Mouse (Mus musculus) liver, embryonic 13.5 days (tissue): ENCODE measurements at regions not wholly inside any gene's neighbourhood (a gene's known extent, or its start where the extent isn't known, plus 50 kb on each side); places are given as distances from the start of the nearest gene placed in this dataset.

ENCODE experiments used
- ATAC-seq: fragments of 200-750 bp; cut with Nextera tagmentation; 2 replicates; pipeline ENCODE4 v1.8.0; 2017; ENCODE audit warnings: low read depth, mild to moderate bottlenecking, moderate number of reproducible peaks, moderate library complexity
- DNase-seq: peaks from one replicate; pipeline ENCODE4 v3.0.0; 2022
- H3K27ac ChIP-seq: fragments of 300-500 bp; sonication (generic); 2 replicates; pipeline ENCODE4 v1.5.1; 2015; ENCODE audit warnings: moderate library complexity, mild to moderate bottlenecking, inconsistent platforms
- H3K27me3 ChIP-seq: fragments of 300-500 bp; sonication (generic); 2 replicates; pipeline ENCODE4 v1.6.1; 2015; ENCODE audit warnings: mild to moderate bottlenecking, inconsistent platforms
- H3K36me3 ChIP-seq: fragments of 300-500 bp; sonication (generic); 2 replicates; pipeline ENCODE4 v1.6.1; 2015; ENCODE audit warnings: mild to moderate bottlenecking, inconsistent platforms
- H3K4me1 ChIP-seq: fragments of 300-500 bp; sonication (generic); replicated peaks from 2 replicates; pipeline ENCODE4 v1.6.1; 2015; ENCODE audit warnings: inconsistent platforms
- H3K4me2 ChIP-seq: fragments of 300-500 bp; sonication (generic); 2 replicates; pipeline ENCODE4 v1.6.1; 2015; ENCODE audit warnings: inconsistent platforms, mild to moderate bottlenecking, moderate library complexity
- H3K4me3 ChIP-seq: fragments of 300-500 bp; sonication (generic); replicated peaks from 2 replicates; pipeline ENCODE4 v1.5.1; 2015; ENCODE audit warnings: mild to moderate bottlenecking, inconsistent platforms
- H3K9ac ChIP-seq: fragments of 300-500 bp; sonication (generic); 2 replicates; pipeline ENCODE4 v1.6.1; 2015; ENCODE audit warnings: mild to moderate bottlenecking, inconsistent platforms
- H3K9me3 ChIP-seq: fragments of 300-500 bp; sonication (generic); replicated peaks from 2 replicates; pipeline ENCODE4 v1.6.1; 2016; ENCODE audit warnings: inconsistent platforms
- WGBS: fragments of 180-500 bp; shearing (Covaris S2); methylation state at CpG from one replicate; pipeline ENCODE4 v1.1.7; 2015; ENCODE audit not compliant: insufficient replicate concordance; 5-methylcytosine and 5-hydroxymethylcytosine counted together

GRCm38 (mm10) chr7:36352761-36353160 lies 345.2 kb upstream of the Tshz3 start:
- Histone ChIP-seq H3K27ac (no peak overlapping the region), H3K4me1 (no peaks in the 10 kb centered on the region), H3K9me3 (no peaks in the 10 kb centered on the region), H3K4me2 (no peak overlapping the region), H3K36me3 (no peaks in the 10 kb centered on the region), H3K4me3 (no peak overlapping the region), H3K27me3 (no peaks in the 10 kb centered on the region), H3K9ac (no peak overlapping the region)
- no peak for ATAC-seq
- 45% methylated on average over 2 of the region's 2 CpGs for WGBS
- DNase-seq: no peak

- H3K9me3 ChIP-seq: no peaks in the 10 kb centered on the region
- no peak overlapping the region for H3K27ac ChIP-seq
- ATAC-seq (no peak), DNase-seq (no peak)
- H3K36me3 ChIP-seq: no peaks in the 10 kb centered on the region
- H3K4me3 ChIP-seq: no peak overlapping the region
- WGBS: 55% methylated on average over 4 of the region's 4 CpGs
- no peaks in the 10 kb centered on the region for H3K4me1 ChIP-seq
- no peak overlapping the region for H3K9ac ChIP-seq
- no peak overlapping the region for H3K4me2 ChIP-seq
- no peaks in the 10 kb centered on the region for H3K27me3 ChIP-seq
These were observed 347.3 kb upstream of the Tshz3 start for GRCm38 (mm10) chr7:36350616-36351015.

- DNase-seq (no peak), ATAC-seq (no peak)
- 73% methylated on average over 8 of the region's 8 CpGs for WGBS
- Histone ChIP-seq H3K9ac (no peak overlapping the region), H3K4me1 (no peaks in the 10 kb centered on the region), H3K27ac (no peak overlapping the region), H3K9me3 (no peaks in the 10 kb centered on the region), H3K4me3 (no peak overlapping the region), H3K27me3 (no peaks in the 10 kb centered on the region), H3K36me3 (no peaks in the 10 kb centered on the region), H3K4me2 (no peak overlapping the region)
These were observed 349.7 kb upstream of the Tshz3 start for GRCm38 (mm10) chr7:36348195-36348594.

- Histone ChIP-seq H3K27me3 (no peaks in the 10 kb centered on the region), H3K4me1 (no peaks in the 10 kb centered on the region), H3K27ac (no peak overlapping the region), H3K36me3 (no peaks in the 10 kb centered on the region), H3K9me3 (no peaks in the 10 kb centered on the region), H3K4me2 (no peak overlapping the region), H3K4me3 (no peak overlapping the region), H3K9ac (no peak overlapping the region)
- ATAC-seq (no peak), DNase-seq (no peak)
- 74% methylated on average over 5 of the region's 5 CpGs for WGBS
These were observed 363.1 kb upstream of the Tshz3 start for GRCm38 (mm10) chr7:36334857-36335256.

GRCm38 (mm10) chr7:36334091-36334490 lies 363.8 kb upstream of the Tshz3 start:
- no peaks in the 10 kb centered on the region for H3K27me3 ChIP-seq
- no peak overlapping the region for H3K4me3 ChIP-seq
- DNase-seq (no peak), ATAC-seq (no peak)
- no peak overlapping the region for H3K9ac ChIP-seq
- no peaks in the 10 kb centered on the region for H3K4me1 ChIP-seq
- no peak overlapping the region for H3K4me2 ChIP-seq
- no peaks in the 10 kb centered on the region for H3K9me3 ChIP-seq
- H3K36me3 ChIP-seq: no peaks in the 10 kb centered on the region
- 24% methylated on average over 5 of the region's 5 CpGs for WGBS
- no peak overlapping the region for H3K27ac ChIP-seq

GRCm38 (mm10) chr7:36332633-36333032 lies 365.3 kb upstream of the Tshz3 start:
- H3K4me1 ChIP-seq: no peaks in the 10 kb centered on the region
- no peaks in the 10 kb centered on the region for H3K27me3 ChIP-seq
- DNase-seq (no peak), ATAC-seq (no peak)
- no peak overlapping the region for H3K4me3 ChIP-seq
- no peak overlapping the region for H3K27ac ChIP-seq
- no peaks in the 10 kb centered on the region for H3K36me3 ChIP-seq
- 77% methylated on average over 7 of the region's 7 CpGs for WGBS
- H3K9me3 ChIP-seq: no peaks in the 10 kb centered on the region
- H3K4me2 ChIP-seq: no peak overlapping the region
- H3K9ac ChIP-seq: no peak overlapping the region

- WGBS: 67% methylated on average over 2 of the region's 2 CpGs
- no peak for DNase-seq
- H3K27ac ChIP-seq: no peak overlapping the region
- no peak overlapping the region for H3K4me2 ChIP-seq
- no peaks in the 10 kb centered on the region for H3K36me3 ChIP-seq
- H3K27me3 ChIP-seq: no peaks in the 10 kb centered on the region
- H3K9ac ChIP-seq: no peak overlapping the region
- no peak for ATAC-seq
- H3K4me1 ChIP-seq: no peaks in the 10 kb centered on the region
- H3K9me3 ChIP-seq: no peaks in the 10 kb centered on the region
- no peak overlapping the region for H3K4me3 ChIP-seq
These were observed 369.8 kb upstream of the Tshz3 start for GRCm38 (mm10) chr7:36328141-36328540.

- Histone ChIP-seq H3K4me1 (no peaks in the 10 kb centered on the region), H3K36me3 (no peaks in the 10 kb centered on the region), H3K9ac (no peak overlapping the region), H3K4me2 (no peak overlapping the region), H3K27me3 (no peaks in the 10 kb centered on the region), H3K4me3 (no peak overlapping the region), H3K9me3 (peaks cover 3% of the 10 kb centered on the region; the same call in 1 of the 2 replicates), H3K27ac (no peak overlapping the region; the same call in 1 of the 2 replicates)
- 56% methylated on average over 1 of the region's 1 CpGs for WGBS
- DNase-seq (no peak), ATAC-seq (peak; percentile 73)
These were observed 373.9 kb upstream of the Tshz3 start for GRCm38 (mm10) chr7:36324035-36324434.

- no peaks in the 10 kb centered on the region for H3K36me3 ChIP-seq
- H3K9me3 ChIP-seq: peaks cover 3% of the 10 kb centered on the region; the same call in 1 of the 2 replicates
- H3K4me2 ChIP-seq: no peak overlapping the region
- no peak for DNase-seq
- H3K9ac ChIP-seq: no peak overlapping the region
- H3K4me3 ChIP-seq: no peak overlapping the region
- H3K4me1 ChIP-seq: no peaks in the 10 kb centered on the region
- ATAC-seq: no peak
- H3K27ac ChIP-seq: no peak overlapping the region
- H3K27me3 ChIP-seq: no peaks in the 10 kb centered on the region
- WGBS: 50% methylated on average over 4 of the region's 4 CpGs
These were observed 375.7 kb upstream of the Tshz3 start for GRCm38 (mm10) chr7:36322181-36322580.

- Histone ChIP-seq H3K9me3 (peaks cover 3% of the 10 kb centered on the region; the same call in 1 of the 2 replicates), H3K27me3 (no peaks in the 10 kb centered on the region), H3K9ac (no peak overlapping the region), H3K4me3 (no peak overlapping the region), H3K36me3 (no peaks in the 10 kb centered on the region), H3K4me2 (no peak overlapping the region), H3K4me1 (no peaks in the 10 kb centered on the region), H3K27ac (no peak overlapping the region)
- DNase-seq (no peak), ATAC-seq (no peak)
- WGBS: 43% methylated on average over 3 of the region's 3 CpGs
These were observed 380.3 kb upstream of the Tshz3 start for GRCm38 (mm10) chr7:36317466-36318212.

GRCm38 (mm10) chr7:36313751-36314150 lies 384.2 kb upstream of the Tshz3 start:
- Histone ChIP-seq H3K9ac (no peak overlapping the region), H3K4me1 (no peaks in the 10 kb centered on the region), H3K27ac (no peak overlapping the region), H3K36me3 (no peaks in the 10 kb centered on the region), H3K9me3 (no peaks in the 10 kb centered on the region), H3K27me3 (no peaks in the 10 kb centered on the region), H3K4me2 (no peak overlapping the region), H3K4me3 (no peak overlapping the region)
- WGBS: 54% methylated on average over 1 of the region's 1 CpGs
- DNase-seq (no peak), ATAC-seq (no peak)
